Mouse (Mus musculus): ENCODE data around the gene Zfand4.

- TF ChIP-seq GATA1 (IDR thresholded peaks at IDR 0.05; ENCODE audit: low read length): no peak
- TF ChIP-seq TAL1 (IDR thresholded peaks at IDR 0.05; ENCODE audit: low read length): no peak
Measured at GRCm38 (mm10) chr6:116283280-116283679, 19.3 kb downstream of the Zfand4 start.

Measured in erythroblast, embryonic 14.5 days (primary cell).